In genomic region chr11:46236976-46237375, GRCm38 (mm10) we compare ENCODE assay signal across 8 mouse cellular contexts. TPM values are rescaled to one million over a fixed set of nuclear protein-coding genes. Genes with fewer than 3 reads are reported as not detected.
A peak's percentile ranks its signal among the peaks of the same experiment; 100 is the strongest.
DNase-seq lines count a peak whose midpoint lies in the region; ATAC-seq and TF ChIP-seq lines count a peak whose summit lies in the region.

No protein-coding gene starts in this region.

- no peak overlapping the region for H3K4me3 ChIP-seq in embryonic facial prominence, embryonic 10.5 days
- no peak overlapping the region for H3K4me3 ChIP-seq in layer of hippocampus, adult 2 months
- no peak overlapping the region for H3K4me3 ChIP-seq in testis, adult 2 months (ENCODE audit: control insufficient read depth, low read depth, low read length)

- TF ChIP-seq POLR2A in testis, adult 2 months (IDR thresholded peaks at IDR 0.05; ENCODE audit: control insufficient read depth, low read depth, low read length) = no peak

- peaks cover 28% of the 10 kb centered on the region for H3K36me3 ChIP-seq in embryonic facial prominence, embryonic 10.5 days (replicated peaks)
- no peaks in the 10 kb centered on the region for H3K36me3 ChIP-seq in testis, adult 2 months (ENCODE audit: control insufficient read depth, insufficient read depth, low read length)

- WGBS in embryonic facial prominence, embryonic 10.5 days = 42% methylated on average over 4 of the region's 4 CpGs

- TF ChIP-seq CTCF in layer of hippocampus, adult 2 months (conservative IDR thresholded peaks at IDR 0.05) = peak; percentile 84
- TF ChIP-seq CTCF in testis, adult 2 months (IDR thresholded peaks at IDR 0.05; ENCODE audit: control insufficient read depth, insufficient read depth, insufficient replicate concordance, low read depth, low read length) = peak; percentile 19; the same call in 1 of the 2 replicates

- ATAC-seq in CD4-positive, CD25-positive, alpha-beta regulatory T cell, adult 4 months = no peak

- no peak overlapping the region for H3K27ac ChIP-seq in embryonic facial prominence, embryonic 10.5 days (replicated peaks)
- no peak overlapping the region for H3K27ac ChIP-seq in layer of hippocampus, adult 2 months
- no peak overlapping the region for H3K27ac ChIP-seq in testis, adult 2 months (ENCODE audit: control insufficient read depth, insufficient read depth, low read depth, low read length)

- H3K4me1 ChIP-seq in embryonic facial prominence, embryonic 10.5 days = peaks cover 7% of the 10 kb centered on the region; the same call in 1 of the 2 replicates
- H3K4me1 ChIP-seq in testis, adult 2 months (ENCODE audit: control insufficient read depth, insufficient read depth, low read length) = no peaks in the 10 kb centered on the region

- DNase-seq in CD4-positive, CD25-positive, alpha-beta regulatory T cell, adult 2 months (ENCODE audit: low read depth, low spot score) = peak; percentile 83
- peak; percentile 66 for DNase-seq in urinary bladder, postnatal 25 days (ENCODE audit: low spot score)
- DNase-seq in urinary bladder, adult 2 months (ENCODE audit: low spot score) = no peak
- peak; percentile 71 for DNase-seq in embryonic facial prominence, embryonic 10.5 days (ENCODE audit: low spot score)
- peak; percentile 65 to 83 for DNase-seq in layer of hippocampus, adult 2 months (ENCODE audit: low spot score in 2 of 2)
- peak; percentile 45 for DNase-seq in lung, postnatal 25 days (ENCODE audit: low spot score)

- H3K27me3 ChIP-seq in embryonic facial prominence, embryonic 10.5 days (replicated peaks; ENCODE audit: low read depth, poor library complexity, severe bottlenecking) = no peaks in the 10 kb centered on the region
- H3K27me3 ChIP-seq in testis, adult 2 months (ENCODE audit: control insufficient read depth, insufficient read depth, low read length) = no peaks in the 10 kb centered on the region

- H3K9me3 ChIP-seq in embryonic facial prominence, embryonic 10.5 days = no peaks in the 10 kb centered on the region

RNA-seq across cellular contexts. Expression of gene Fndc9, which starts 1.6 kb away (rescaled TPM):
- polyA plus RNA-seq in CD4-positive, CD25-positive, alpha-beta regulatory T cell, adult 4 months (2017; shearing (Covaris generic)) = under 1 TPM; 0.65 to 0.79 TPM
- polyA plus RNA-seq in urinary bladder, adult 2 months (2012; rRNA removed) = 0.07 TPM in 2 replicates
- 0.26 and 0.29 TPM in 2 replicates for polyA plus RNA-seq in embryonic facial prominence, embryonic 10.5 days (2016; fragmentation: Nextera tagmentation; extraction: Ambion mirVana)
- 1 to 10 TPM in 1 of 2 experiments, under 1 TPM in 1; 0.72 to 1.0 TPM for total RNA-seq in layer of hippocampus, adult 2 months (2021)
- polyA plus RNA-seq in testis, adult 2 months (2012; rRNA removed) = 0.44 and 0.53 TPM in 2 replicates
